Mouse (Mus musculus) bone marrow, adult 2 months (tissue): ENCODE results near the gene Mepe.

Experiments used
- CTCF ChIP-seq: fragments of 200-500 bp; IDR thresholded peaks from 2 replicates; pipeline ENCODE4 v1.5.1; 2011; ENCODE audit warnings: low read length, control low read depth; ENCODE audit not compliant: control insufficient read depth, insufficient read depth
- POLR2A ChIP-seq: fragments of 200-500 bp; IDR thresholded peaks from 2 replicates; pipeline ENCODE4 v1.6.1; 2011; ENCODE audit warnings: low read depth, mild to moderate bottlenecking, control low read depth, low read length, borderline replicate concordance; ENCODE audit not compliant: control insufficient read depth

DNA sequence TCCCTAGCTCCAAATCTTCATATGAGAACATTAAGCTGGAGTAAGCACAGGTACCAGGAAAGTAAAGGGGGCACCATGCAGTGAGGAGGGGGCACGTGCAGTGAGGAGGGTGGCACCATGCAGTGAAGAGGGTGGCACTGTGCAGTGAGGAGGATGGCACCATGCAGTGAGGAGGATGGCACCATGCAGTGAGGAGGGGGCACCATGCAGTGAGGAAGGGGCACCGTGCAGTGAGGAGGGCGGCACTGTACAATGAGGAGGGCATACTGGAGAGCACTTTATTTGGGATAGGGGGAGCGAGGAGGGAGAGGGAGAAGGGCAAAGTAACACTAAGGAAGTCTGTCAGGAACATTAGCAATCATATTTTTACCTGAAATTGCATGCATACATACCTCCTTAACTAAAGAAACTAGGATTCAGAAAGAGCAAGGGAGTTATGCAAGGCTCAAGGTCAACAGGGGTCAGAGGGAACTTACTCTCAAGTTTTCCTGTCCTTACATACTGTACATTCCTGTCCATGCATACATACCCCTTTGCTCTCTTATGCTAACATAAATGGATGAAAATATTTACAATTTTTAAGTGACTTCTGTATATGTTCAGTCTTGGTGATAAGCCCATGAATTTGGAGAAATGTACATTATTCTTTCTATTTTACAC, 48.6 kb downstream of the Mepe start:
- no peak for TF ChIP-seq POLR2A
- no peak for TF ChIP-seq CTCF
